Mouse (Mus musculus) liver, adult 2 months (tissue): ENCODE measurements at regions not wholly inside any gene's neighbourhood (a gene's known extent, or its start where the extent isn't known, plus 50 kb on each side); places are given as distances from the start of the nearest gene placed in this dataset.

Source experiments
- CTCF ChIP-seq: fragments of 200-500 bp; IDR thresholded peaks from 2 replicates; pipeline ENCODE4 v1.5.1; 2011; ENCODE audit warnings: low read depth, low read length, control low read depth
- POLR2A ChIP-seq: fragments of 200-500 bp; IDR thresholded peaks from 2 replicates; pipeline ENCODE4 v1.6.1; 2011; ENCODE audit warnings: low read length, control low read depth; ENCODE audit not compliant: insufficient read depth; ENCODE audit errors: extremely low read depth

- no peak for TF ChIP-seq CTCF
- no peak for TF ChIP-seq POLR2A
Measured at GRCm38 (mm10) chr11:40596347-40596746, 98.7 kb downstream of the Mat2b start.
